Mouse (Mus musculus) spleen, adult 12 weeks (tissue): ENCODE data around the gene Ppp2r5c.

ENCODE experiments used
- DNase-seq: peaks from one replicate; pipeline ENCODE4 v3.0.0; 2022; ENCODE audit warnings: low spot score

The Ppp2r5c gene

DNA sequence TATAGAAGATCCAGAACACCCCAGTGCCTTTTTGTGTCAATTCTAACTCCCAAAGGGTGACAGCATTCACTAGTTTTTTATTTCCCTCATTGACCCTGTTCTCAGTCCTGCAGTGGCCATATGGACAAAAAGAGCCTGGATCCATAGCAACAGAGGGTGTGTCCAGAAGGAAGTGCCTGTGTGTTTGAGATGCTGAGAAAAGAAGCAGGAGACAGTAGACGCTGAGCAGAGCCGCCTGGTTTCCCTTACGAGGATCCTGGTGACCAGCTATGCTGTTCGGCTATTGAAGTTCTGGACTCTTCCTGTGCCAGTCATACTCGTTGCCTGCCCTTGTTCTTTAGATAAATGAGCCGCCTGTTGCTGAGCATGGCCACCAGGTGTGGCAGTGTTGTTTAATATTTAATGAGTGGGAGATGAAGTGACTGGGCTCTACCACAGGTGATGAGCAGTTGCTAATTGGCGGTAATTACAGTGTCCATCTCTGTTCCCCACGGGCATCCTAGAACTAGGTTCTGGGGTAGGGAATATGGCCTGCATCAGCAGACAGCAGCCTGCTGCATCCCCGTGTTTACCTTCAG, 65.0 kb downstream of the Ppp2r5c start:
- no peak for DNase-seq

DNA sequence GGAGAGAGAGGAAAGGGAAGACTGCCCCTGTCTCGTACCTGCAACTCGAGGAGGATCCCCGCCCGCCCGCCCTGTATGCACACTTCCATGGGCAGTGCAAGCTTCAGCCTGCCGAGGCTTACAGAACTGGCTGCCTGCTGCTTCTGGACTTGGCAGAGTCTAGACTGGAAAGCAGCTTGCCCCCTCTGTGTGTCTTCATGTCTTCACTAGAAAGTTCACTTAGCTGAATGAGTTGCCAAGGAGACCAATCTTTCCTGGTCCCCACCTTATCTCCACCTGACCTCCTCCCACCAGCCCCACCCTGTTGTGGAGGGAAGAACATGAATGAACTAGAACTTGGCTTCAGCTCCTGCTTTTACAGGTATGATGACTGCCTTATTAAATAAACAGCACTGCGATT, 66.0 kb downstream of the Ppp2r5c start:
- no peak for DNase-seq

DNA sequence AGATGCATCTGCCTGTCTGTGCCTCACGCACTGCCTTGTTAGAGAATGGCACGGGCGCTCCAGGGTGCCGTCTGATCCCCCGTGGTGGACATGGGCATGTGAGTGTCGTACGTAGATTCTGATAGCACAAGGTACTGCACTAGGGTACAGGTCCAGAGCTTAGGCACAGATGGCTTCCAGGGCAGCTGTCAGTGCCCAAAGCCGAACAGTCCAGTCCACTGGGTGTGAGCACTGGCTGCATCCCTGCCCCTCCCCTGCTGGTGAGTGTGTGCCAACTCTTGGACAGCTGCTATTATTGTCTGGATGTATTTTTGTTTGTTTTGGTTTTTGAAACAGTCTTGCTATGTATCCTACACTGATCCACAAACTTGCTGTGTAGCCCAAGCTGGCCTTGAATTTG, 68.8 kb downstream of the Ppp2r5c start:
- no peak for DNase-seq

DNA sequence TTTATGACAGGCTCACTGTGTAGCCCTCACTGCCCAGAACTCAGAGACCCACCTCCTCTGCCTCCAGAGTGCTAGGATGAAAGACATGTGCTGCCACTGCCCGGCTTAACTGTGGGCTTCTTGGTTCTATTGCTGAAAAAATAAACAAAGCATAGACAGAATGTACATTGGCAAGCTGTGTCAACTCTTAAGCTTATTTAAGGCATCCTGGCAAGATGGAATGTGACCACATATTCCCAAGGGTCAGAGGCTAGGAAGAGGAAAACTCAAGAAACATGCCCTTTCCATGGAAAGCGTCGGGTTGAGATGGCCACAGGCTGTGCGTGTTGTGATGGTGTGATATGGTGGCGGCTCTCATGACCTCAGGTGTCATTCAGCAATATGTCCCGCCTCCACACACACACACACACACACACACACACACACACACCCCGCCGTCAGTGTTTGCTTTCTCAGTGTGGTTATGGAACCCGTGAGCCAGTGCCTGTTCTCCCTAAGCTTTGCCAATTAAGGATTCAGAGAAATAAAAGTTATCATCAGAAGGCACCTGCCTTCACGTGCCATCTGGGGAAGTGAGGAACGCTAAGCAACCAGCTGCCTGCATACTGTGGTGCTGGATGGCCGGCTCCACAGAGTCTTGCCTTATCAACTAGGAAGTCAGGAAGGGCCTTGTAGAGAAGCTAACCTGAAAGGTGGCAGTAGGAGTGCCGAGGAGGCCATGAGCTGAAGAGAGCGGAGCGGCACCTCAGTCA, 73.5 kb downstream of the Ppp2r5c start:
- DNase-seq, result no peak

DNA sequence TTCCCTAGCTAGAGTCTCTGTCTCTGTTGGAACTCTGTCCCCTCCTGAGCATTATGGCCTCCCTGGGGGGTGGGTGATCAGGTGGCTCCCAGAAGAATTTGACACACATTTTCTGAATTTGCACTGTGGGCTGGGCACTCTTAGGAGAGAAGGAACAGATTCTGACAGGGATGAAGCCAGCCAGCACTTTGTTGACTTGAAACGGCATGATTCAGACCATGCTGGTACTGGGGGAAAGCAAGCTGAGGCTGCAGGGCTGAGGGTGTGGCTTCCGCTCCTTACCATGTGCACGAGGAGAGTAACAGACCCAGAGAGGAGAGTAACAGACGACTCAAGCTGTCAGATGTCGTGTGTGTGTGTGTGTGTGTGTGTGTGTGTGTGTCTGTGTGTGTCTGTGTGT, 76.6 kb downstream of the Ppp2r5c start:
- no peak for DNase-seq

DNA sequence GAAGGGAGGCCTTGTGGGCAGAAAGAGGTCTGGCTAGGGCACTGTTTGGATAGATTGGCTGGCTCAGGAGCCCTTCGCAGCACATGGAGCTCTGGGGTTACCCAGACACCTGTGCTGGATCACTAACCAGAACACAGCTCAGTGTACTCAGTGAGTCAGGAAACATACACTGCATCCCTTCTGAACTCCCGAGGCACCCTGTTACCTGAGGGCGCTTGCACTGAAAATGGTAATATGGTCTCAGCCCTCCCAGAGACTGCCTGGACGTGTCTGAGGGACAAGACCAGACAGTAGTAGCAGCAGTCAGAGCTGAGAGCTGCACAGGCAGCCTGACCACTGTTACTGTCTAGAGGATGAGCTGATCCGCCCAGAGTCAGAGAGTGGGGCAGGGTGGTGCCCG, 85.8 kb downstream of the Ppp2r5c start:
- no peak for DNase-seq

DNA sequence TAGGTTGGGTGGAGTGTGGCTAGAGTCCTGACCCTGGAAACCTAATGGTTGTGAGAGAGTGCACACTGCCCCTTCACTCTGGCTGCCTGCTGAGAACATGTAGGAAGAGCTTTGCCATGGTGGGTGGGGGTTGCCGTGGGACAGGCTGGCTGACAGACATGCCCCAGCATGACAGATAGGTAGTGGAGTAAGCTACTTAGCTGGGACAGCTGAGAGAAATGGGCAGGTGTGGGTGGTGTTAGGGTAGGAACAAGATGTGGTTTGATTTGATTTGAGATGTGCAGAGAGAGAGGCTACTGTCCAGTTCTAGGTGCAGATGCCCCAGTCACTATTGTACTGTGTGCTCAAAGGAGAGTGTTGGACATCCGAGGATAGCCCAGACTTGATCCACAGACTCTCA, 86.2 kb downstream of the Ppp2r5c start:
- no peak for DNase-seq

DNA sequence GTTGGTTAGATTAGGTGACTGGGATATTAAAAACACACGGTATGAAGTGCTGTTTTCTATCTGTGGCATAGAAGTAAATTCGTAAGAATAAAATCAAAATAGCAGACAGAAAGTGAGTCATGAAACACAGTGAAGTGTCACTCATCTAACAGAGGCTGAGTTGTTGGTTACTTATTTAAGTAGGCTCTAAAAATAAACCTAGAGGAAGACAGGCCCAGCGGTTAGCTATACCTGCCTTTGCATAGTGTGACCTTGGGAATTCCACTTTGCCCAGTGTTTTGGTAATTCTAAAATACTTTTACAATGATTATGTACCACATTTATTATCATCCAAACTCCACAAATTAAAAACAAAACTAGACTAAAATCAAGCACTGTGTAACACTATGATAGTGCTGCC, 86.9 kb downstream of the Ppp2r5c start:
- no peak for DNase-seq

DNA sequence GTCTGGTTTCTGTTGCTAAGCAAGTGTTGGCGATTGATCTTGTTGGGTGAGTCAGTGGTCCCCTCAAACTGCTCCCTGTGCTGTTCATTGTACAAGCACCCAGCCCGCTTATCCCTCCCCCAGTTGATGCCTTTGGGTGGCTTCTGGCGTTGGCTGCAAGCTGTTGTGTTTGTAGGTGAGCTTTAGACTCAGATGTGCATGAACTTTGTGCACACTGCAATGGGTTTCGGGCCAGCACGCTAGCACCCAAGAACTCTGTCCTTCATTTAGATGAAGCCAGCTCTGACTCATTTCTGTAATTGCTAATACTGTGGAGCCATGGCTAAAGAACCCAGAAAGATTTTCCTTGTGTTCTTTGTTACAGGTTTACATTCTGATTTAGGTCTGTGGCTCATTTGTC, 88.4 kb downstream of the Ppp2r5c start:
- DNase-seq, result no peak

DNA sequence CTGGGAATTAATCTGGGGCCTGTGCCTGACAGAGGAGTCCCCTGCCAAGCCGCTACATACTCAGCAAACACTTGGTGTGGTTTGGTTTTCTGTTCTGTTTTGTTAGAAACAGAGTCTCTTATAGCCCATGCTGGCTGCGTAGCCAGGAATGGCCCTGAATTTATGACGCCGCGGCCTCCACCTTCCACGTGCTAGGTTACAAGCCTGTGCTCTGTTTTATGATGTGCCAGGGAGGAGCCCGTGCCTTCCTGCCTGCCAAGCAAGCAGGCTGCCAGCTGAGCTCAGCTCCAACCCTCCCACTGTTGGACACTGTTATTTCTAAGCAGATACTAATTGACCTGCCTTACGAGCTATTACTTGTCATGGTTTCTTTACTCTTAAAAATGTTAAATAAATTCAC, 90.8 kb downstream of the Ppp2r5c start:
- no peak for DNase-seq

DNA sequence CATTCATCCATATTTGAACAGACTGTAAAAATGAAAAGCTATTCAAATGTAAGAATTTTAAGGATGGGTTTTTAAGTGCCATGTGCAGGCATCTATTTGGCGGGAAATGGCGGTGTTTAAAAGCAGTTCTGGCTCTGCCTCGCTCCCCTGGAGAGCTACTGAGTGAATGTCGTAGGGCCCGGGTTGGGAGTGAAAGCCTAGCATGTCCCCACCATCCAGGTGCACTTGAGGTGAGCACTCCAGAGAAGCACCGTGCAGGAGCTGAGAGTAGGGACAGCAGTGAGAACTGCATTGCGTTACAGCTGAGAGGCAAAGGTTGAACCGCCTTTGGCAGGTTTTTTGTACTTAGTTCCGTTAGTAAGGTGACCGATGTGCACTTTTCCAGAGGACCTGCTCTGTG, 92.4 kb downstream of the Ppp2r5c start:
- no peak for DNase-seq

DNA sequence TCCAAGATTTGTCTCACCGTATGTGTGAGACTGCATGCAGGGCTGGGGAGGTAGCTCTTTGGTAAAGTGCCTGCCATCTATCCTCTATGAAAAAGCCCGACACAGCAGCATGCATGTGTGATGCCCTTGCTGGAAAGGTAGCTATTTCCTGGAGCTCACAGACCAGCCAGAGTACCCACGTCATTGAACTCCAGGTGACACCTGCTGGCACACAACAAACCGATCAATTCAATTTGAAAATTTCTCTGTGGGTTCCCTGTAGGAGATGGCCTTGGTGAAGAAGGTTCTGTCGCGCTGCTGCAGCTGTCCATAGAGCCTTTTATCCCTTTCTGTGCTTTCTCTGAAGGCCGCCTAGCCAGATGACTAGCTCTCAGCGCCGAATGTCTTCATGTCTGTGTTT, 92.9 kb downstream of the Ppp2r5c start:
- DNase-seq, result no peak

DNA sequence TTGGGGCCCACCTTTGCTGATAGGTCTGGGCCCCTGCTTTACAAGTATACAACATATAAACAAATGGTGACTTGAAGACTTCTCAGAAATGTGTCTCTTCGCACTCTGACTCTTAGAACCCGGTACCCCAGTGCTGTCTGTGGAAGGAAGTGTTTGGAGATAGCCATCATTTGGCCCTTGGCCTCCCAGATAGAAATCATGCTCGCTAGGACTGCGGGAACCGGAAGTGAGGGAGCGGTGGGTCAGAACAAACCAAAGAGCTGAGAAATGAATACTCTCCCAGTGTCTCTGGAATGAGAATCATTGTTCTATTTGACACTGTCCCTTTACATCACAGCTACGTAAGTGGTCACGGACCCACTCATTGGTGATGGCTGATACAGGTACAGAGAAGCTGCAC, 93.4 kb downstream of the Ppp2r5c start:
- no peak for DNase-seq

DNA sequence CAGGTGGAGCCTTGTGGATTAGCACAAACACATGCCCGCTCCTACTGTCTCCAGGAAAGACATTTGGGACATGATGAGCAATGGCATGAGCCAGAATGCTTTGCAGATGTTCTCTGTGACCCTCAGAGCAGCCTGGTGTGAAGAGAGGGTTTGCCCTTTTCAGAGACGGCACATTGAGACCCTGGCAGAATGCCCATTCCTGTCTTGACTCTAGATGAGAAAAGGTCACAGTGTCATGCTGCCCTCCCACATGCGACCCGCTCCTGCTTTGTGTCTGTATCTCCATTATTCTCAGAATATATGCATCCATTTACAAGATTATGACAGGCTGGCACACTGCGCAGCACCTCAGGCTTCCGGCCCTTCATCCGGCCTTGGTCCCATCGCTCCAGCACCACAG, 94.1 kb downstream of the Ppp2r5c start:
- DNase-seq, result no peak

DNA sequence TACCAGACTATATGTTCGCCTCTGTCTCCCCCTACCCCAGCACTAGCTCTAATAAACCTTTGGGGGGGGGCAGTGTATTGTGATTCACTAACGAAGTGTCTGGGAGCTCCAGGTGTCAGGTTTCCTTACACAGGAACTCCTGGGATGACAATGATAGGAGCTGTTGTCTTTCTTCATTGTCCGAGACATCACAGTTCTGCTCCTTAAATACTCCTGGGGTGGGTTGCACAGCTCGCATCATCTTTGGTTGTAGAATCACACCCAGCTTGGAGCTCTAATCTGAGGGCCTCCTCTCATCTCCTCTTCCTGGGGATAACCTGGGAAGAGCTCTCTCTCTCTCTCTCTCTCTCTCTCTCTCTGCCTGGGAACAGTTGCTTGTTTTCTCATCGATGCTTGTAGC, 94.6 kb downstream of the Ppp2r5c start:
- DNase-seq, result no peak

DNA sequence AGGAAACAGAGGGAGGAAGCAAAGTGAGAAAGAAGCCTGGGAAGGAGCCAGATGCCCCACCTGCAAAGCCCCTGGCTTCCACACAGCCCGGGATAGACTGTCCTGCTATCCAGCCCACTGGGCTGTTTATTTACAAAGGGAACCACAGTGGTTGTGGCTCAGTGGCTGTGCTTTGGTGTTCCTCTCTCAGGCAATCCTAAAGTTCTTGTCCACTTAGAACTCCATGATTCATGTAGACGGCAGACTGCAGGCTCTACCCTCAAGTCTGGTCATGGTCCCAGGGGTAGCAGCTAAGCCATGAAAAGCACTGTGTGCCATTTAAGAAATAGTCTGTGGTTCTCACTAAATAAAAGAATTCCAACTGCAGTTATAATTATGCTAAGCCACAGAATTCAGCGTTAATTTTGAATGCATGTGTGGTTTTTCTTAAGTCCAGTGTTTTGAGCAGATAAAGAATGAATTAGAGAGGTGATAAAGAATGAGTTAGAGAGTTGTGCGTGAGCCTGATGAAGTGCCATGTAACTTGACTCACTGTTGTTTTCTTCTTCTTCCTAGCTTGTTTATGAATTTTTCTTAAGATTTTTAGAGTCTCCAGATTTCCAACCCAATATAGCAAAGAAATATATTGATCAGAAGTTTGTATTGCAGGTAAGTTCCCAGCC, 98.3 kb downstream of the Ppp2r5c start:
- no peak for DNase-seq

DNA sequence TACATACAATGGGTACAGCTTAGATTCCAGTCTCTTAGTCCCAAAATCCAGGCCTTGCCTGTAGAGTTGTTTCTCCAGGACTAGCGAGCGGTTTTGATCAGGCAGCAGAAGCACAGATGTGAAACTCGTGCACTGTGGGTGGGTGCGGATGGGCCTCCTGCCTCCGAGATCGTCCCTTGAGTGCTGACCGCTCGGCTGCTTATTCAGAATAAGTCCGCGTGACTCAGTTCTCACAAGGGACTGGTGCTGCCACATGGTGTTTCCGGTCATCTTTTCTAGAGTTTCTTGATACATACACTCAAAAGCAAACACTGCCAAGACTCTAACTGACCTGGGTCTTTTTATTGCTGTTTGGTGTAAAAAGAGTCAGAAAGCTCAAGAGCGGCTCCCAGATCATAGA, 100.7 kb downstream of the Ppp2r5c start:
- DNase-seq, result no peak

DNA sequence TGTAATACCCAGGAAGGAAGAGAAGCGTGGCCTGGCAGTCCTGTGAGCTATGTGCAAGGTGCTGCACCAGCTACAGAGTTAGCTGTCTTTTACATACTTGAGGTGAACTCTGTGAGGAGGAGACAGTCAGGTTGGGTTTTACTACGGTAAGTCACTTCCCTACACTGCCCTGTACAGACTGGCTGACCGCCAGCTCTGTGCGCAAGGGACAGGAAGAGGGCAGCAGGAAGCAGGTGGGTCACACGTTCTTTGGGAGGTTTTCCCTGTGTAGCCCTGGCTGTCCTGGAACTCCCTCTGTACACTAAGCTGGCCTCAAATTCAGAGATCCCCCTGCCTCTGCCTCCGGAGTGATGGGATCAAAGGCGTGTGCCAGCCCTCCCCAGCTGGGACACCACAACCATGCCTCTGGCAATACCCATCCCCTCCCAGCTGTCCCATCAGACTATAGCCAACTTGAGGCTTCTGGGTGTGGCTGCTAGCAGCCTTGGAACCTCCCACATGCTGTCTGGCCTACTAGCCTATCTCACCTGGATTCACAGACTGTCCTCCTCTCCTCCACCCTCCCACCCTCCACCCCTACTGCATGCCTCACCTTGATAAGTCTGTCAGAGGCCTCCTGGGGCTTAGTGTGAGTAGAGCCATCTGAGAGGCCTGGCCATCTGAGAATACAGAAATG, 102.7 kb downstream of the Ppp2r5c start:
- DNase-seq, result no peak

DNA sequence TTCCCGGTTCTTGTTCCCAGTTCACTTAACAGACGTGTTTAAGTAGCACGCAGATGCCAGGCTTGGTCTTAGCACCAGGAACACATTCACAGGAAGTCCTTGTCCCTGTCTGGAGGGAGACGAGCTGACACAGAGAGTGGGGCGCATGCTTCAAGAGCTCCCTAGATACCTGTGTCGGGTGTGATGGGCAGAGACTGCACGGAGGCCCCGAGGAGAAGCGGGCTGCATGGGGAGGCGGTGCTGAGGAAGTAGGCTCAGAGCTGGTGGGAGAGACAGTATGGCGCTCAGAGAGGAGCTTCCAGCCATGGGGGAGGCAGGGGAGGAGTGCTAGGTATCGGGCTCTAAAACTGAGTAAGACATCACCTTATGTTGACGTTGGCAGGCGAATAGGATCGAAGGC, 103.4 kb downstream of the Ppp2r5c start:
- DNase-seq, result no peak

DNA sequence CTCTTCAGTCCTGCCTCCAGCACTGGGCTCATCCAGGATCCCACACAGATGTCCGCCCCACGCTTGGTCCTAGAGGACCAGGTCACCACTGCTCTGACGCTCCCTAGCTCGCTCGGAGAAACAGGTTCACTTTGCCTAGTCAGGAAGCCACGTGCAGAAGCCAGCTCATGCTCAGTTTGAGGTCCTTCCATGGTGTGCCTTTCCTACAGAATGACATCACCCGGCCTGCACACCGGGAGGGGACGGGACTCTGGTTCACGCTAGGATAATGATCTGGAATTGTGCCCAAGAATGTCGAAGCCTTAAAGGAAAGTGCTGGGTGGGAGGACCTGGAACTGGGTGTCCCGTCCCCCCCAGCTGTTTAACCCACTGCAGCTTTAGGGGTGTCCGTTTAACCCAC, 105.2 kb downstream of the Ppp2r5c start:
- DNase-seq, result no peak

DNA sequence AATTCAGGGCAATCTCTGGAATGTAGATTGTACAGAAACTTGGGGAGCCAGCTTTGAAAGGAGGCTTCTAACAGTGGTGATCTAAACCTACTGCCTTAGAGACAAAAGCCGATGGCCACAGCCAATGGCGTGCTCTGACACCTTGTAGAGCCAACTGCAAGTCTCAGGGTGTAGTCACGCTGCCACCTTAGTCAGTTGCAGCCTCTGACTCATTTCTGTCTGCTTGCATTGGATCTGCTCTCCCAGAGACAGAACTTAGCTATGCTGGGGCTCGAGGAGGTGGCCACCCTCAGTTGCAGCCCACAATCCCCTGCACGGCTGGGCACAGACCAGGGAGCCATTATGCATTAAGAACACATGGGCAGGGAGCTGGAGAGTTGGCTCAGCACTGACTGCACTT, 106.4 kb downstream of the Ppp2r5c start:
- no peak for DNase-seq

DNA sequence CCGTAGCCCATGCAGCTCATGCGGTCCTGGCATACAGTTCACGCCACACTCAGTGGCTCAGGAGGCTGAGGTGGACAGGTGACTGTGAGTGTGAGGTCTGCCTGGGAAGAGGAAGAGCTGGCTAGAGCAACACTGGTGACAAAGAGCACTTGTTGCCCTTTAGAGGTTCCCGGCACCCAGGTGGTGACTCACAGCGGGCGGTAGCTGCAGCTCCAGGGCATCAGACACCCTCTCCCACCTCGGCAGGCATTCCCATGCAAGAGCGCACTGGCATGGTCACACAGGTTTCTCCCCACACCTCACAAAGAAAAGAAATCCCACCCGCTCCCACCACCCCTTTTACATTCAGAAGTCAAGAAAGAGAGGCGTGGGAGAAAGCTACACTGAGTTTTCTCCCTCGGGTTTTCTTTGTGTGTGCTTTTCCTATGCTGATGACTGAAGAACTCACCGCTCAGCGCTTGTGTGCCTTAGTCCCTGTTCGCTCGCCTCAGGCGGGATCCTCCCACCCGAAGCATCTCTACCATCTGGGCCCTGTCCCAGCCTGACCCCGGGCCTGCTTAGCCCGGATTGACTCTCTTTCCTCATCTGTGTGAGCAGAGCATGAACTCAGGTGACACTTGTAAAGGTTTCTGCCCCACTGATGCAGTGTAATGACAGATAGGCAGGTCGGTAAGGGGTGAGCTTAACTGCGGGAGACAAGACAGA, 108.8 kb downstream of the Ppp2r5c start:
- DNase-seq, result no peak
